Mouse (Mus musculus) limb, embryonic 14.5 days (tissue): ENCODE measurements around the gene Tlx2. TPM values are rescaled to one million over a fixed set of nuclear protein-coding genes. Genes with fewer than 3 reads are reported as not detected.
A peak's percentile ranks its signal among the peaks of the same experiment; 100 is the strongest.

Experiments
- ATAC-seq: fragments of 200-750 bp; cut with Nextera tagmentation; 2 replicates; pipeline ENCODE4 v1.8.0; 2017; ENCODE audit warnings: low read depth, moderate number of reproducible peaks, moderate TSS enrichment; ENCODE audit not compliant: low FRiP score
- DNase-seq: peaks from one replicate; pipeline ENCODE4 v3.0.0-alpha.2; 2015; ENCODE audit warnings: low spot score
- H3K27ac ChIP-seq: fragments of 300-500 bp; sonication (generic); replicated peaks from 2 replicates; pipeline ENCODE4 v1.5.1; 2014; ENCODE audit warnings: low read depth, mild to moderate bottlenecking, low read length, moderate library complexity, mixed read lengths
- H3K27me3 ChIP-seq: fragments of 300-500 bp; sonication (generic); 2 replicates; pipeline ENCODE4 v1.6.1; 2014; ENCODE audit warnings: low read length, mixed read lengths; ENCODE audit not compliant: control insufficient read depth, insufficient read depth
- H3K36me3 ChIP-seq: fragments of 300-500 bp; sonication (generic); 2 replicates; pipeline ENCODE4 v1.6.1; 2014; ENCODE audit warnings: mild to moderate bottlenecking, low read length, moderate library complexity, mixed read lengths; ENCODE audit not compliant: control insufficient read depth, insufficient read depth
- H3K4me1 ChIP-seq: fragments of 300-500 bp; sonication (generic); 2 replicates; pipeline ENCODE4 v1.6.1; 2014; ENCODE audit warnings: antibody characterized with exemption, low read length, mixed read lengths; ENCODE audit not compliant: control insufficient read depth, insufficient read depth
- H3K4me2 ChIP-seq: fragments of 300-500 bp; sonication (generic); replicated peaks from 2 replicates; pipeline ENCODE4 v1.6.1; 2014; ENCODE audit warnings: low read depth, mild to moderate bottlenecking, low read length, moderate library complexity; ENCODE audit not compliant: severe bottlenecking
- H3K4me3 ChIP-seq: fragments of 300-500 bp; sonication (generic); replicated peaks from 2 replicates; pipeline ENCODE4 v1.5.1; 2014; ENCODE audit warnings: low read length
- H3K9ac ChIP-seq: fragments of 300-500 bp; sonication (generic); 2 replicates; pipeline ENCODE4 v1.6.1; 2014; ENCODE audit warnings: mild to moderate bottlenecking, low read depth, low read length, moderate library complexity; ENCODE audit not compliant: severe bottlenecking
- H3K9me3 ChIP-seq: fragments of 300-500 bp; sonication (generic); 2 replicates; pipeline ENCODE4 v1.6.1; 2016; ENCODE audit warnings: low read length; ENCODE audit not compliant: control insufficient read depth
- POLR2A ChIP-seq: fragments of 200-500 bp; IDR thresholded peaks from 2 replicates; pipeline ENCODE4 v1.8.0; 2012; ENCODE audit warnings: inconsistent platforms, mild to moderate bottlenecking, moderate library complexity, borderline replicate concordance; ENCODE audit not compliant: insufficient read depth, insufficient read length; ENCODE audit errors: extremely low read depth
- WGBS: fragments of 180-500 bp; shearing (Covaris S2); extraction: QIAGEN DNeasy Blood & Tissue Kit; methylation state at CpG from one replicate; pipeline ENCODE4 v1.1.7; 2014; 5-methylcytosine and 5-hydroxymethylcytosine counted together
- polyA plus RNA-seq, 2 experiments: library from polyadenylated mRNA; depleted of rRNA in 1 of 2; stranded (reverse) in 1 of 2; unstranded in 1 of 2; fragments of >200 nt; fragmentation: Nextera tagmentation in 1 of 2; extraction: Ambion mirVana in 1 of 2; gene quantifications; 2 replicates each; pipeline versions ENCODE4 v1.2.1 to v1.2.3; 2012 to 2014

Tlx2 gene
- polyA plus RNA-seq, 2 experiments: 0.08 TPM; not detected in 1

- Histone ChIP-seq H3K4me1 (no peaks in the 10 kb centered on the region), H3K27ac (no peak overlapping the region), H3K4me2 (no peak overlapping the region), H3K27me3 (peaks cover 95% of the 10 kb centered on the region), H3K9me3 (no peaks in the 10 kb centered on the region), H3K36me3 (no peaks in the 10 kb centered on the region), H3K9ac (no peak overlapping the region), H3K4me3 (no peak overlapping the region)
- ATAC-seq (no peak), DNase-seq (no peak)
- no peak for TF ChIP-seq POLR2A
- 40% methylated on average over 8 of the region's 8 CpGs for WGBS
Measured at GRCm38 (mm10) chr6:83065995-83066394, 4.1 kb downstream of the Tlx2 start.

GRCm38 (mm10) chr6:83058725-83059124, 11.4 kb downstream of the Tlx2 start:
- ATAC-seq (no peak), DNase-seq (no peak)
- peaks cover 24% of the 10 kb centered on the region for H3K27me3 ChIP-seq
- no peak overlapping the region for H3K27ac ChIP-seq
- H3K4me3 ChIP-seq: no peak overlapping the region
- no peaks in the 10 kb centered on the region for H3K9me3 ChIP-seq
- H3K4me1 ChIP-seq: peaks cover 8% of the 10 kb centered on the region
- H3K4me2 ChIP-seq: no peak overlapping the region
- H3K36me3 ChIP-seq: peaks cover 20% of the 10 kb centered on the region
- no peak for TF ChIP-seq POLR2A
- H3K9ac ChIP-seq: no peak overlapping the region
- WGBS: 81% methylated on average over 2 of the region's 2 CpGs

GRCm38 (mm10) chr6:83057790-83058189, 12.3 kb downstream of the Tlx2 start, which contains the start of gene Dqx1:
Gene Dqx1 (plus strand): TSS chr6:83057844.
- Histone ChIP-seq H3K4me2 (no peak within 1 kb of the TSS), H3K27me3 (peaks cover 15% of the 10 kb centered on the region), H3K36me3 (peaks cover 20% of the 10 kb centered on the region), H3K4me1 (peaks cover 15% of the 10 kb centered on the region), H3K4me3 (no peak within 1 kb of the TSS), H3K9me3 (no peaks in the 10 kb centered on the region), H3K9ac (no peak within 1 kb of the TSS), H3K27ac (no peak within 1 kb of the TSS)
- WGBS: 47% methylated on average over 3 of the region's 3 CpGs
- DNase-seq (no peak), ATAC-seq (no peak)
- TF ChIP-seq POLR2A: no peak

- Histone ChIP-seq H3K27me3 (no peaks in the 10 kb centered on the region), H3K9ac (peak within 1 kb of the TSS; percentile 89), H3K27ac (peak within 1 kb of the TSS; percentile 88), H3K36me3 (peaks cover 31% of the 10 kb centered on the region), H3K4me3 (peak within 1 kb of the TSS; percentile 96), H3K4me2 (peak within 1 kb of the TSS; percentile 88), H3K4me1 (peaks cover 20% of the 10 kb centered on the region), H3K9me3 (no peaks in the 10 kb centered on the region)
- ATAC-seq: peak; percentile 27
- DNase-seq: no peak
- under 1% methylated on average over 27 of the region's 50 CpGs for WGBS
- no peak for TF ChIP-seq POLR2A
Measured at GRCm38 (mm10) chr6:83054871-83055431, 15.1 kb downstream of the Tlx2 start, which contains the start of gene Htra2. Gene Htra2 (minus strand): TSS chr6:83055273.

GRCm38 (mm10) chr6:83054074-83054851, 15.8 kb downstream of the Tlx2 start, which contains the start of gene Aup1:
Gene Aup1 (plus strand): TSS chr6:83054521.
- Histone ChIP-seq H3K4me3 (peak within 1 kb of the TSS; percentile 96), H3K9ac (peak within 1 kb of the TSS; percentile 89), H3K4me2 (peak within 1 kb of the TSS; percentile 88), H3K36me3 (peaks cover 34% of the 10 kb centered on the region), H3K9me3 (no peaks in the 10 kb centered on the region), H3K27ac (peak within 1 kb of the TSS; percentile 88), H3K4me1 (peaks cover 20% of the 10 kb centered on the region), H3K27me3 (no peaks in the 10 kb centered on the region)
- TF ChIP-seq POLR2A: peak; percentile 89; the same call in 1 of the 2 replicates
- WGBS: 0% methylated on average over 35 of the region's 64 CpGs
- peak; percentile 97 for DNase-seq
- peak; percentile 95 for ATAC-seq
